Mouse (Mus musculus) cerebellum, adult 18-20 months (tissue): ENCODE data around the gene Pink1.

Source experiments
- DNase-seq, 2 experiments: peaks; one replicate each; pipeline ENCODE4 v3.0.0; 2021

Gene Pink1

GRCm38 (mm10) chr4:138311595-138311994 lies 14.5 kb downstream of the Pink1 start:
- peak; percentile 68 to 74 for DNase-seq

GRCm38 (mm10) chr4:138310311-138310910 lies 15.7 kb downstream of the Pink1 start:
- DNase-seq: no peak

GRCm38 (mm10) chr4:138307739-138308138 lies 18.4 kb downstream of the Pink1 start:
- no peak for DNase-seq

DNA sequence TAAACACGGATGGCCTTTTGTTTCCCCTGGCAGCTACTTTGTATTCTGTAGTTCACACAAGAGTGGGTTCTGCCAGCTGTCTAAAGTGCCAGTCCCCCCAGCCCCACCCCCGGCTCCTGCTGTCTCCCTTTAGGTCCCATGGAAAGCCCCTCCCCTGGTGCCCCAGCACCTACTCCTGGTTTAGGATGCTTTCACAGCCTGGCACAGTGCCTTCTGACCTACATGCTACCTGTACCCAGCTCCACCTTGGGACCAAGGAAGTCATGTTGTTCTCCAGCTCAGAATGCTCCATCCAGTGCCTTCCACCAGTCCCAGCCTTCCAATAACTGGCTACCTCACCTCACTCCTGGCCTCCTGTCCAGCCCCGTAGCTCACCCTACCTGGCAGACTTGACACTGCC lies 19.1 kb downstream of the Pink1 start:
- DNase-seq: no peak

DNA sequence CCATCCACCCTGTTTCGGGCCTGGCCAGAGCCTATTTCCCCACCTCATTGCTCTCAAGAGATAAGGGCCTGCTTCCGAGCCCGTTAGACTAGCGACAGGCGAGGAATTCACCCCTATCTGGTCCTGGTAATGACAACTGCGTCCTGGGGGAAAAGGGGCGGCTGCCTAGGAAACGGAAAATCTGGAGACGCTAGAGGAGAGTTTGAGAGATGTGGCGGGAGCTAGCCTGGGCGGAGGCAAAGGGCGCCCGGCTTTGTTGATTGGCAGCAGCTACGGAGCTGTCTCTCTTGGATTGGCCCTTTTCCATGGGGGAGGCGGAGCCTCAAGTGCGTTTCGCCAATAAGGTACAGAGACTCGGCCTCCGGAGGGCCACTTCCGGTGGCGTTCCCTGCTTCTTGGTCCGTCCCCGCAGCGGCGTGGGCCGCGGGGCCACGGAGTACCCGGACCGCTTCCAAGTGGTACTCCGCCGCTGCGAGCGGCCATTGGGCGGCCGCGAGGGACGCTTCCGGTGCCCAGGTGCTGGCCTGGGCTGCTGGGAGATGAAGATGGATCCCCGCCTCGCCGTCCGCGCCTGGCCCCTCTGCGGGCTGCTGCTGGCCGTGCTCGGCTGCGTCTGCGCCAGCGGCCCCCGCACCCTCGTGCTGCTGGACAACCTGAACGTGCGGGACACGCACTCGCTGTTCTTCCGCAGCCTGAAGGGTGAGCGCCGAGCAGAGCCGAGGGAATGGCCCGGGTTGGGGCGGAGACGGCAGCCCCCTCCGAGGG lies 21.6 kb downstream of the Pink1 start, which contains the start of gene Ddost:
Ddost (plus strand) TSS at position 391 of the 765 bp plus-strand sequence.
- peak; percentile 98 to 100 for DNase-seq

DNA sequence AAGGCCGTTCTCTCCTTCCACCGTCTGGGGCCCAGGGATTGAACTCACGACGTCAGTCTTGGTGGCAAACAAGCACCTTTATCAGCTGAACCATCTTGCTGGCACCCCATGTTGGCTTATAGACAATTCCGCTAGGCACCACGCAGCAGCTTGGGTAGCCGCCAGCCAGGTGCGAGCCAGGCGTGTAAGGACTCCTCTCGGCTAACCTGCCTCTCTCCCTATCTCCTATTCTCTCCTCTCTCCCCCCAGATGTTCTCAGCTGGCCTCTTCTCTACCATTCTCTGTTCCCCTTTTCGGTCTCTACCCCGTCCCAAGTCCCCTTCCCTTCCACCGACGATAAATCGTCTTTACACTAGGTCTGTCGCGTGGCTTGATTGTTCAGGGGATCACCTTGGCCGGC lies 22.4 kb downstream of the Pink1 start:
- DNase-seq: no peak

GRCm38 (mm10) chr4:138303011-138303410 lies 23.1 kb downstream of the Pink1 start:
- peak in 1 of 2 experiments; percentile 8 for DNase-seq

DNA sequence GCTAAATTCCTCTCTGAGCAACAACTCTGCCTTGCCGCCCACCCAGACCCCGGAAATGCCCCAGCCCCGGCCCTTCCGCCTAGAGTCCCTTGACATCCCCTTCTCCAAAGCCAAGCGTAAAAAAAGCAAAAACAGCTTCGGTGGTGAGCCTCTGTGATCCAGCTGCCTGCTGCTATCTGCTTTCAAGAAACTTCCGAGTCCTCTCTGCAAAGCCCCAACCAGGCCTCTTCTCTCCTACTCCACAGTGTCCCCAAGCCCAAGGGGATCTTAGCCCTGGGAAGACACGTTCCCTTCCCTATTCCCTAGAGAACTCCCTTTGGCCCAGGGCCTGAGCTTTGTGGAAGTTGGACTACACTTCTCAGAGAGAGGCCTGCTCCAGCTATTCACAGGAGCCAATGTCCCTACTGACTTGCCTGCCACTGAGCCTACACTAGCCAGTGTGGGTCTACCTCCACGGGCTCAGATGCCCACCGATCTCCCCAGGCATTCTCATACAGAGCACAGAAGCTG lies 24.8 kb downstream of the Pink1 start:
- DNase-seq: no peak

GRCm38 (mm10) chr4:138293949-138294550 lies 32.1 kb downstream of the Pink1 start:
- DNase-seq: no peak

DNA sequence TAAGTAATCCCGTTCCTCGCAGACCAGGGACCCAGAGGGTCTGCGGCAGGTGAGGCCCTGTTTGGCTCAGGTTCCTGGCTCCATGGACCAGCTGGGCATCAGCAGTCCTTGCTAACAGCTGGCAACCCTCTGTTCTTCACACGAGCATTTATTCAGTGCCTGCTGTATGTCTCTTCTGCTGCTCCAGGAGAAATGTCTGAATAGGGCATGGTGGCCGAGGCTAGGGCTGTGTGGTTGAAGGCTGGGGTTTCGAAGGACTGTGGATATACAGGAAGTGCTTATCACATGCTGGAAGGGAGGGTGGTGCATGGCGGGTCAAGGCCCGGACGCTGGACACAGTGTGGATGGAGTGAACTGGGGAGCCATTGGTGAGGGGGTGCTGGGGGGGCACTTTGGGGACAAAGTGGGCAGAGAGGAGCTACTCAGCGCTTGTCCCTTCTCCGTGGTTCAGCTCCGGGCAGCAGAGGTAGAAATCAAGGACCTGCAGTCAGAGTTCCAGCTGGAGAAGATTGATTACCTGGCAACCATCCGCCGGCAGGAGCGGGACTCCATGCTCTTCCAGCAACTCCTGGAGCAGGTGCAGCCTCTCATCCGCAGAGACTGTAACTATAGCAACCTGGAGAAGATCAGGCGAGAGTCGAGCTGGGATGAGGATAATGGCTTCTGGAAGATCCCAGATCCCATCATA lies 32.7 kb downstream of the Pink1 start:
- DNase-seq: no peak

DNA sequence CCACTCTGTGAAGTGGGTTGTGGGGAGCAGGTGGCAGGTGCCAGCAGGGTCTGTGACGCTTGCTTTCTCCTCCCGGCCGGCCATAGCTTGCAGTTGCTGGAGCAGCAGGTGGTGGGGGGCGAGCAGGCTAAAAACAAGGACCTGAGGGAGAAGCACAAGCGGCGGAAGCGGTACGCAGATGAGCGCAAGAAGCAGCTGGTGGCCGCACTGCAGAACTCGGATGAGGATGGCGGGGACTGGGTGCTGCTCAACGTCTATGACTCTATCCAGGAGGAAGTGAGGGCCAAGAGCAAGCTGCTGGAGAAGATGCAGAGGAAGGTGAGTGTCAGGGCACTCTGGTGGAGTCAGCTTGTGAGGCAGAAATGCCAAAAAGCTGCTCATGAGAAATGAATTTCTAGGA lies 34.1 kb downstream of the Pink1 start:
- DNase-seq: no peak

DNA sequence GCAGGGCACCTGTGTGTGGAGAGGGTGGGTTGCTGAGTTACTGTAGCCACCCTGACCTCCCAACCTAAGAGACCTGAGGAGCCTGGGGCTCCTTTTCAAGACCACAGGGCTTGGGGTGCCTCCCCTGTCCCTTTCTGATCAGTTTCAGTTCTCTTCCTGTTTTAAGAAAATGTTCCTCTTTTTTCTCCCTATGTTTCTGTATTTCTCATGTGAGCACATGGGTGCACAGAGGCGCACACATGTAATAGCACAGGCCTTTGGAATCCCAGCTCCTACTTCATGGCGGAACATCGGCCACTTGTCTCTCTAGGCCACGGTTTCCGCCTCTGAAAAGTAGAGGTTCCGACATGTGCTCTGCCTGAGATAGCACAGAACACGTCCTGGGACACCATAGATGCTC lies 37.4 kb downstream of the Pink1 start:
- no peak for DNase-seq

- DNase-seq: no peak
Observed at GRCm38 (mm10) chr4:138286411-138286810, 39.7 kb downstream of the Pink1 start.

DNA sequence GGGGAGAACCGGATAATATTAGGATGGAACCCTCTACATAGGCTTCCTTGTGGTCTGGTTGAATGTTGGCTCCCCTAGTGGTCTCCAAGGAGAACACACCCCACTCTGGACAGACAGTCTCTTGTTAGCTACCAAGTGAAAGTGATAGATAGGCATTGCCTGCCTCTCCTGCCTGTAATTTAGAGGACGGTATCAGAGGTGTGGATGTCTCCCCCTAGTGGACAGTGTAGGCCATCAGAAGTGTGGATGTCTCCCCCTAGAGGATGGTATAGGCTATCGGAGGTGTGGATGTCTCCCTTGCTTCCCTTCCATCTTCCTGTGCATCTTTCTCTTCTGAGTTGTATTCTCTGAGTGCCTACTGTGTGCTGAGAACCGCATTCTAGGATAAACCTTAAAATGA lies 43.3 kb downstream of the Pink1 start:
- DNase-seq: peak; percentile 46 to 58

DNA sequence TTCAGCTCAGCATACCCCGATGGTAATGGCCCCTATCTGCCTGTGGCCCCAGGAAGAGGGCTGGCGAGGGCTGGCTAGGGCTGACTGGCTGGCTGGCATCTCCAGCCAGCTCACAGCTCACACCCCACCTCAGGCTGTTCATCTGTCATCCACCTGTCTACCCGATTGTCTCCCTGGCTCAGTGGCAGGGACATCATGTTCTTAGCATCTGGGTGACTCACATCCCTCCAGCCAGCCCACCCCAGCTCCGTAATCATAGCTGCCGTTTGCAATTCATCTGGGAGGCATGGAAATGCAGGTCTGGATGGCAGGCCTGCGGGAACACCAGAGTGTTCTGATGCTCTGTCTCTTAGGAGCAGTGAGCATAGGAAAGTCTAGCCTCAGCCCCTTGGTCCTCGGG lies 47.8 kb downstream of the Pink1 start:
- no peak for DNase-seq

DNA sequence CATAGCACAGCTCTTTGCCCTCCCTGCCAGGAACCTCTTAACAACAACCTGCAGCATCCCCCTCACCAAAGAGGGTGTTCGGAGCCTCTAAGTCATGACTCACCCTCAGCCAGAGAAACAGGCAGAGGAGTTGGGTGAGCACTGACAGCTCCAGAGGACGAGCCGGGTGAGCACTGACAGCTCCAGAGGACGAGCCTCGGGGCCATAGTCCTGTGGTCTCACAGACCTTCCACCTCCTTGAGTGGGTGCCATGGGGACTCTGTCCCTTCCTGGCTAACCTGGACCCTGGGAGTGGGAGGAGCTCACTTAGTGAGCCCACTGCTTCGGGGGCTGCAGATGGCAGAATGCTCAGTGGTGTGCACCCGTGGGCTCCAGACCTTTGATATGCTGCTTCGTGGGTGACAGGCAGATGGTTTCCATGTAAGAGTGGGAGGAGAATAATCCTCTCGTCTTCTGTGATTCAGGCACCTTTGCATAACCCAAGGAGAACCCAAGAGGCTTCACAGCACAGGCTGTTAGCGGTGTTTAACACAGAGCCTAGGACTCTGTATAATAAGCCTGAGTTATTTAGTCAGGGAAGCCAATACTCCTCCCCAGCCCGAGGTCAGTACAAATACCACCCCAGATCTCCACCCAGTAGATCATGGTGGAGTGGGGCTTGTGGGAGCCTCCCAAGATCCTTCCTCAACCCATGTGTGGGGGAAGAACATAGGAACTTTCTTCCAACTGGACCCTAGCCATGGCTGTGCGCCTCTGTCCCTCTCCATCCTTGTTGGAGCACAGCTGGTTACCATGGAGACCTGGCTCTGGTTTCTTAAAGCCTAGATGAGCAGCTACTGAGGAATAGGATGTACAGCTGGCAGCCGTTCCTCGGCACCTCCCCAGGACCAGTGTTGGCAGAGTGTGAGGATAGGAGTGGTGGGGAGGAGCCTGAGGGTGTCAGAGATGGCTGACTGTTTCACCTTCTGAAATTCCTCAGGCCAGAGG lies 53.8 kb downstream of the Pink1 start:
- DNase-seq: no peak

DNA sequence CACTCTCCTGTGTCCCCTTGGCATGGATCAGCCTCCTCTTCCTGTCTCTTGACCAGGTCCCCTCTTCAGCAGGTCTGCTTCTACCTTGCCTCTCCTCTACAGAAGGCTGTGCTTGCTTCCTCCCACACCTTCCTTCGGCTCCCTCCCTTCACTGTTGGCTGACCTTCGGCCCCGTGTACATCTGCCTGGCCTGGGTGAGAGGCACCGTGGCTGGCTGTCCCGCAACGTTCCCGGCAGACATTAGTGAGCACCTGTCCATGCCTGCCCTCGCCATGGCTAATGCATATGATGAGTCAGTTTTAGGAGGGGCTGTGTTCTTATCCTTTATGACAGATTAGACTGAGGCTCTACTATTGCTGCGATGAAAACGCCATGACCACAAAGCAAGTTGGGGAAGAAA lies 58.2 kb downstream of the Pink1 start:
- no peak for DNase-seq
